Mouse (Mus musculus): ENCODE measurements around the gene Rbsn. TPM values are rescaled to one million over a fixed set of nuclear protein-coding genes. Genes with fewer than 3 reads are reported as not detected.

The Rbsn gene
- total RNA-seq (2021), result 10 to 100 TPM; 18.6 to 19.5 TPM
- polyA plus RNA-seq (2012; rRNA removed), result 6.2 and 6.4 TPM in 2 replicates
- long read RNA-seq, full-length matches to known transcripts, result 11 of 18 reads
- long read RNA-seq, partial matches to known transcripts, result 0 of 18 reads
- long read RNA-seq, other reads (novel, unspliced or antisense), result 7 of 18 reads

DNA sequence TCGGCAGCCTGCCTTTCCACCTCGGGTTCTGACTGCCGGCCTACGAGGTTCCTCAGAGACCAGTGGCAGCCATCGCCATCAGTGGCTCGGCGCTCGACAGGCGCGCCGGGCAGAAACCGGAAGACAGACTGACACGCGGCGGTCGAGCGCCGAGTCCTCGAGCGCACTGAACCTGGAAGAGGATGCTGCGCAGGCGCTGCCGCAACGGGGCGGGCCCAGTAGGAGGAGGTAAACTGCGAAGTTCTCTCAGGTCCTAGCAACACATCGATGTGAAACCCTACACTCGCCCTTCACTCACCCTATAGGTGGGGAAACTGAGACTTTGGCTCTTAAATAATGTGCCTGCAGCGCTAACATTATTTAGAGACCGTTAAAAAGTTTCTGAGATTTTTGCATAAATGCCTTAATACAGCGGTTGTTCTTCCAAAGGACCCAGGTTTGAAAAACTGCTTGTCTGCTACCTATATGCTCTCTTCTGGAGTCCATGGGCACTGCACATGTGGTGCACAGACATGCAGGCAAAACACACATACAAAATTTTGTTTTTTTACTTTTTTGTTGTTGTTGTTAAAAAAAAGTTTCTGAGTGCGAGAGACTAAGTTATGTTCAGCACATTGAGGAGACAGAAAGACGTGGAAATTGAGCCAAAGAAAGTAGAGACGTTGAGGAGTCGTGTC, at the start of gene Rbsn:
Gene Rbsn, minus strand, starts transcription at position 153 of the 677 bp plus-strand sequence.
- peak; percentile 95 for DNase-seq

DNA sequence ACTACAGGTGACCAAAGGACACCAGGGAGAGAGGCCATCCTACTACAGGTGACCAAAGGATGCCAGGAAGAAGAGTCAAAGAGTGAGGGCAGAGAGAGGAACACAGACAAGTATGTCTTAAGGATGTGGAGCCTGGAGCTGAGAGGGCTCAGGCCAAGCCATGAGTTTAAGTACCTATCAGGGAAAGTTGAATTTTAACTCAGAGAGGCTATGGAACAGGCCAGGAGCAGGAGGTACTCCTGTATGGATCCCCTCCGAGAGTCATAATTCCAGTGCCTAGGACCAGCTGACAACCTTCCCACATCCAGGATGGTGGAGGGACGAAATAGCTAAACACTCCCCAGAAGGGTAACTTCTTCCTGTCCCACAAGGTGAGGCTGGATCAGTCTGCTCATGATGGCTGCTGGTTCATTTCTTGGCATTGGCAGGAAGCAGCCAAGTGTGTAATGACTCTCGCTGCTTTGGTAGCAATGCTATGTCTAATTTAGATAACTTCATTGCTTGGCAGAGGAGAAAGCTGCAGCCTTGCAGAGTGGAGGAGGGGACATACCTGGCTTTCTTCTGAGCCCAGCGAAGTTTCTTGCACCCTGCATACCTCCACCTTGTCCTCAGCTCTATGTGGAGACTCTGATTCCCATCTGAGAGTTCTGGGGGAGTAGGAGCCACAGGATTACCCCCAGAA, 46.6 kb upstream of the Rbsn start:
- no peak for DNase-seq

DNA sequence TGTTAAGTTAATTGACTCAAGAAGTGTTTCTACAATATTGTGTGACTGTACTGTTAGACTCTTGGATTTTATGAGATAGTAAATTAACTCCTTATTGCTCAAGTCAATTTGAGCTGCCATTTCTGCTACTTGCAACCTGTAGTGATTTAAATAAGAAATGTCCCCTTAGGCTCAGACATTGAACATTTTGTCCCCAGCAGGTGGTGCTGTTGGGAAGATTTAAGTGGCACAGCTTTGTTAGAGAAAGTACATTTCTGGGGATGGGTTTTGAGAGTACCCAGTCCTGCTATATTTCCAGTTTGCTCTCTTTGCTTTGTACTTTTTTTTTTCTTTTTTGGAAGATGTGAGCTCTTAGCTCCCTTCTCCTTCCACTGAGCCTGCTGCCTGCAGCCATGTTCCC, 40.6 kb upstream of the Rbsn start:
- DNase-seq, result no peak

DNA sequence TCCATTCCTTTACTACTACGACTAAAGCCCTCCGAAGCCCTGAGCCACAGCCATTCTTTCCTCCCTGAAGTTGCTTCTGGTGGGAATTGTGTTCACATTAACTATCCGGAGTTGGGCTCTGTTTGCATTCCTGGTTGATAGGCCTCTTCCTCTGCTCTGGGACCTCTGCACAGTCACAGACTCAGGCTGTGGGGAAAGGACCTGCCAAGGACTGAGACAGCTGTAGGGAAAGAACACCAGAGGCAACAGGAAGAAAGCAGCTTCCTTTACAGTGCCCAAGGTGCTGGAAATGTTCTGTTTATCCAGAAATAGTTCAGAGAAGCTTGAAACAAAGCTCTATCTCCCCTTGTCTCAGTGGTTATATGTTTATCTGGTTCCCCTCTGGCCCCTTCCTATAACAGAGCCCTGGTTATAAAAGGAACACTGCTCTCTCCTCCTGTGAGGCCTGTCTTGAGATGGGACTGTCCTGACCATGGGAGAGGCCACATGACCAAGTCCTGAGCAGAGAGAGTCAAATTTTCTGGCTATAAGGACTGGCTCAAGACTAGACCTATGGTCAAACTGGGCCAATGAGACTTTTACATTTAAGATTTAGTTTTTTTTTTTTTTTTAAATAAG, 38.6 kb upstream of the Rbsn start:
- DNase-seq, result no peak

DNA sequence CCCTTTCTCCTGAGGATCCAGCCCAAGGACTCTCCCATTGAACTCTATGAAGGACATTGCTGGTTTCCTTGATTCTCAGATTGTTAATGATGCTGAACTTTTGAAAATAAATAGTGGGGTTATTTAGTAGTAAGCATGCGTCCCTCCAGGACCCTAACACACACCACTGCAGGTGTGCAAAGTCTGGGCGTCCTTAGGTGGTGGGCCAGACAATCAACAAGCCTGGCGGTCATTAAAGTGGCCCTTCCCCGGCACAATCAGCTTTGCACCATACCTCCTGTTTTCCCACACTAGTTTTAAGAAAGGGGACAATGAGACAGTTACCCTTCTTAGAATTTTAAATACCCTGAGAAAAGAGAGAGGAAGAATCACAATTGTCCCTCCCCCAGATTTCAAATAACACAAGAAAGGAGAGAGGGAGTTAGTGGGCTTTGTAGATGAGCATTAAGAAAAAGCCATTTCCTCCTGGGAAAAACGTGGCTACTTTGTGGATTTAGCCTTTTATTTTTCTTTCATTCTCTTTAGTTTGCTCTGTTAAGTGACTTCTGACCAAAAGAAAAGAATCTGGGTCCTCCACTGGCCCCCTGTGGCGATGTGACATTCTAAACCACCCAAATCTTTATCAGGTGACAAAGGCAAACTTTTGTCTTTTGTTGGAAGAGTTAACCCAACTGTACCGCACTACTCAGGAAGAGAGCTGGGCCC, 32.6 kb upstream of the Rbsn start:
- no peak for DNase-seq

DNA sequence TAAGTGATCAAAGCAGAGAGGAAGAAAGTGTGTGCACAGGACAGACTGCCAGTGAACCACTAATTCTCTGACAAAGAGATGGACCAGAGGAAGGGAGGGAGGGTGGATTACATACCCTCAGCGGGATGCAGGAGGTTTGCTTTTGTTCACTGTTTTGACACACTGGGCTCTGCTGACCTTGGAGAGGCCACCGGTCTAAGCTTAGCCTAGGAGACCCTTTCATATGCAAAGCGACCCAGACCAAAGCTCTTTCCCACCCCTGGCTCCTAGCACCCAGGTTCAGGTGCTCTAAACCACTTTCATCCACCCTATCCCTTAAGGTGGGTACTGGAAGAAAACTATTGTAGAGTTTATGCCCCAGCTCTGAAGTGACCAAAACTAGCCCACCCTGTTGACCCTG, 31.6 kb upstream of the Rbsn start:
- DNase-seq, result no peak

DNA sequence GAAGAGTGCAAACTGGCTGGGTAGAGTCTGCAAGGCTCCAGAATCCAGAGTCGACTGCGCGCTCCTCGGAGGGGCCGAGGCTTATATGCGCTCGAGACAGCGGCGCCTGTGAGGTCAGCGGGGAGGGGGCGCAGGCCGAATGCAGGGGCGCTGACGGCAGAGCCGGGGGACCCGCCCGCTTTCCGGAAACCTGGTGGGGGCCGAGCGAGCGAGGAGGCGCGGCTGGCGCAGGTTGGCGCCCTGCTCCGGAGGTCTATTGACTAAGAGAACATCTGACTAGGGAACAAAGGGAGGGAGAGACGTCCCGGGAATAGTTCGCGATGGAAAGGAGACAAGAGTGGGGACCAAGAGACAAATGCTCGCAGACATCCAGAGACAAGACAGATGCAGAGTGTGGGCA, 29.9 kb upstream of the Rbsn start, which contains the start of gene Trh:
Gene Trh, minus strand, starts transcription at position 60 of the 400 bp plus-strand sequence.
- no peak for DNase-seq

DNA sequence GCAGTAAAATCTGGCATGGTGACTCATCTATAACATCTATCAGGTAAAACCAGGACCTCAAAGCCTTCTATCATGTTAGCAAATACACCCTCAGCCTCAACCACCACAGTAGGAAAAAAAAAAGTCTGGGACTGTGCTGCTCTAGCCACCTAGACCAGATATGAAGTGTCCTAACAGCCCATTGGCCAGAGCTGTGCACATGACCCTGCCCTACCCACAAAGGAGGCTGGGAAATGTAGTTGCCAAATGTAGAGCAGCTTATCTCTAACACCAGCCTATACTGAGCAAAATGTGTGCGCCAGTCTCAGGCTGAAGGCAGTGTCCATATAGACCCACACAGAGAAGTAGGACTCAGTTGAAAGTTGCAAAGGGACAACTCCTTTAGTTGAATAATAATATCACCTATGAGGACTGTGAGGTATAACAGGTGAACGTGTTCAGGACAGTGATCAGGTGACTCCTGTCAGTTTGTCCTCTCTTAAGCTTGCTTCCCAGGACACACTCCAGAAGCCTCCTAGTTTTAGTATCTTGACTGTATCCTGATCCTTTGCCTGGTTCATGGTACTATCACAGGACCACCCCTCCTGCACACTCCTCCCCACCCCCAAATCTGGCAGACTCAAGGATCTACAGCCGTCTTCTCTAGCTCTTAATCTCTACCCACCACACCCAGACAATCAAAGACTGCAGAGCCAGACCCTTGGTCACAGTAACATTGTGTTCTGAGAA, 26.6 kb upstream of the Rbsn start:
- DNase-seq, result peak; percentile 64

DNA sequence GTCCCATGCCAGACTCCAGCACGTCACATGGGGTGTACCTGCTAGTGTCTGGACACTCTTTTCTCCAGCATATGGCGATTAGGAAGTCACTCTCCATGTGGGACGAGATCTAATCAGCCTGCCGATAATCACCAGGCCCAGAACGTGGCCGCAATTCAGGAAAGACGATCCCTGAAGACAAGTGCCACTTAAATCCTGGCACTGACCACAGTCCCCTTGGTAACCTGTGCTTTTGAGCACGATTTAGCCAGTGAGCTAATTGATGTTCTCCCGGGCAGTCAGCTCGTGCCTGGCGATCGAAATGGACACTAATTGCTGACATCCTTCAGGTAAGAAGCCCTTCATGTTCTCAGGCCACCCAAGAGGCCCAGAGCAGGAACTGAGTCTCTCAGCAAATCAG, 20.3 kb upstream of the Rbsn start:
- DNase-seq, result no peak

DNA sequence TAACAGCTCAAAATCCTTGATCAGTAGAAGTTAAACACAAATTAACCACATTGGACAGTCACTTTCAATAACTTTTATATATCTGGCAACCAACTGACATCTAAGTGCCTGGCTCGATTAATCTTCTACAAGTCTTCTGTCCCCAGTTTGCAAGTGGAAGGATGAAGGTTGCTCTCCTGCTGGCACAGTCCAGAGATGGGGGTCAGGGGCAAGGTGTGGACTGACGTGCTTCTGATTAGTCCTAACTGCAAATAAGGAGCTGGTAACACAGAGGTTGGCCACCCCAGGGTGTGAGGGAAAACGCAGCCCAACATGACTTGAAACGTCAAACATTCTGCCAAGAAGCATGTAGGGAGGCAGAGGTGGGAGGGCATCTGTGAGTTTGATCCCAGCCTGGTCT, 17.0 kb upstream of the Rbsn start:
- DNase-seq, result no peak

DNA sequence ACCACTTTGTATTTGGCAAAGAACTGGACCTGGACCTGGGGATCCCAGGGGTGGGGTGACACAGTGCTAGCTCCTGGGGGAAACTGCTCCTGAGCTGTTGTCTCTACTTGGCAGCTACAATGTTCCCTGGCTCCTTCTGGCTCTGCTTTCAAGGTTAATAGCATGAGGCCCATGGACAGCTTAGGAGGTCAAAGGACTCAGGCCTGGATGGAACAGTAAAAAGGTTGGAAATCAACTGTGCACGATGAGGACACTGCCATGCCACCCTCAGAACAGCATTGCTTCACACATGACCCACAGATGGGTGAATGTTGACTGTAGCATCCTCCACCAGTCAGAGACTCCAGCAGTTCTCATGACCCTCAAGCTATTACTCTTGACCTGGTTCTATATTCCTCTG, 16.6 kb upstream of the Rbsn start:
- peak; percentile 11 for DNase-seq

DNA sequence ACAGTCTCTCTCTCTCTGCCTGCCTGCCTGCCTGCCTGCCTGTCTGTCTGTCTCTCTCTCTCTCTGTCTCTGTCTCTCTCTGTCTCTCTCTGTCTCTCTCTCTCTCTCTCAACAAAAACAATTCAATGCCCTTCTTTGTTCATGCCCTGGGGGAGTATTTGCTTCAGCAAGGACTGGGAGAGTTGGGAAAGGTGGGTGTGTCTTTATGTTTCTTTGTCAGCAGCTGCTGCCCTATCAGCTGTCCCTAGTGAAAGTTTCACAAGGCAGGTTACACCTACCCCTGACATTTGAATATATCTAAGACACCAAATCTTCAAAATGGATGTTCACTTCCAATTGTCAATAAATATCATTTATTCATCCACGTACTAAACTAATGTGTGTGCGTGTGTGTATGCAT, 14.9 kb upstream of the Rbsn start:
- no peak for DNase-seq

DNA sequence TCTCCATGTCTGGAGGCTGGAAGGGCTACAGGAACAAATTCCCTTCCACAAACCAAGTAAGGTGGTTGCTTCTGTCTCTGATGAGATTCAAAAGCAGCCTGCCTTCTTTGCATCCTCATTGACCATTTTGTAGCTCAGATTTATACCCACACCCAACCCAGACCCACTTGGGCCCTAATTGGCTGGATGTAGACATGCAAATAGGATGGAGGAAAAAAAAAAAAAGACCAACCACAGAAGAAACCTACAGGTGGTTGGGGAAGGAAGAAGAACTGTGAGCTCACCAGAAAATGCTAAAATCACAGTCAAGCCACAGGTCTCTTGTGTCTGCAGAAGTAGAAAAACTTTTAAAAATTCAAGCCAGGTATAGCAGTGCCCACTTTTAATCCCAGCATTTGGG, 14.4 kb upstream of the Rbsn start:
- no peak for DNase-seq

DNA sequence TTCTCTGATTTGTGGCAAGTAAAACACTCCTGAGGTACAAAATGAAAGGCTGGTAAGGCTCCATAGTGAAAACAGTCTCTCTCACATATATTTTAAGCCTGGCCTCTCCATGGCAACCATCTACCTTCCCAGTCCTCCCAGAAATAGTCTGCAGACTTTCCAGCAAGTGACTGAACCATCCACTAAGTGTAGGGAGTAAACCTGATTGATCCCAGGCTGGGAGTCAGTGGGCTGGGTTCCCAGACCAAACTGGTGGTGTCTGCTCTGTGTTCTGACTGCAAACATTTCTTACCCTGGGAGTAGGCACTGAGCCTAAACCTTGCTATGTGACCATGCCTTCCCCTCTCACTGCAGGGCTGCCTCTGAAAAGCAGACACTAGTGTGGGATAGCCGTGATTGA, 10.3 kb upstream of the Rbsn start:
- DNase-seq, result no peak

DNA sequence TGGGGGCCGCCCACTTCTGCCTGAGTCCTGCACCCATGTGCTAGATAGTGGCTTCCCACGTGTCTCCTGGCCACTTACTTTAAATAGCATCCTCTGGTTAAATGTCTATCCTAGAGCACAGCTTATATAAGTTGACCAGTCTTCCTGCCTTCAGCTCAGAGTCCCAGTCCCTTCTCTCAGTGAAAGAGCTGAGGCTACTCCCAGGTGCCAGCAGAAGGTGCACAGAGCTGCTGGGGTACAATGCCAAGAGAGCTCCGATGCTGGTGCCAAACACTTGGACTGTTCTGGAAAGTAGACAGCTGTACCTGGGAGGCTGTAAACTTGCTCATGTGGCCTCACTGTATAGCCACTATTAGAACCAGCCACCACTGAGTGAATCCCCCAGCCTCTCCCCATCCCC, 7.3 kb upstream of the Rbsn start:
- DNase-seq, result no peak

DNA sequence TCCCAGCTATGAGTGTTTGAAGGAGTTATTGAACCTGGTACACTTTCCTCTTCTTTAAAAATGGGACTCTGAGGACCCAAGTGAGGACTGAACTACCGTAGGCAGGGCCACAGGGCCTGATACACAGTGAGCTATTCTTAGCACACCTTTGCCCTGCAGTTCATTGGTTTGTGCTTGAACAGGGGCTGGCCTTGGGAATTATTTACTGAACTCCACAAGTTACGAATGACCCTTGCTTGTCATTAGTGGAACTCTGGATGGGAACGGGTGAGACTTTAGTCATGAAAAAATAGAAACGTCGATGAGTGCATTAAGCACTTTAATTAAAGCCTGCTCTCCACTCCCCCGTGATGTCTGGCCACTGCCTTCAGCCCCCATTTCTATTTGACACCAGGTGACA, 6.9 kb upstream of the Rbsn start:
- DNase-seq, result no peak

DNA sequence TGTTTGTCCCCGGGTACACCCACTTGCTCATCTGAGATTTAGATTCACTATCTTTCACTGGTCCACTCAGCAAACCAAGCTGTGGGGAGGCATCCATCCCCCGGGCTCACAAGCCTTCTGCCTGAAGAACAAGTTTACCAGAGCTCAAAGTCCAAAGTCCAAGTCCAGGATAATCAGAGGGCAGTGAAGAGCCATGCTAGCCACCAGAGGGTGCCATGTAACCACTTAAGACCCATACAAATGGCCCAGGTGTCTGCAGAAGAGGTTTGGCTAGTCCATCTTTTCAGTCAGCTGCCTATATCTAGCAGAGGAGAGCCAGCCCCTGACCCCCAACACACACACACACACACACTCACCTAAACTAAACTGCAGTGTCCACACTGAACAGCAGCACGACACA, 4.7 kb upstream of the Rbsn start:
- peak; percentile 42 for DNase-seq

DNA sequence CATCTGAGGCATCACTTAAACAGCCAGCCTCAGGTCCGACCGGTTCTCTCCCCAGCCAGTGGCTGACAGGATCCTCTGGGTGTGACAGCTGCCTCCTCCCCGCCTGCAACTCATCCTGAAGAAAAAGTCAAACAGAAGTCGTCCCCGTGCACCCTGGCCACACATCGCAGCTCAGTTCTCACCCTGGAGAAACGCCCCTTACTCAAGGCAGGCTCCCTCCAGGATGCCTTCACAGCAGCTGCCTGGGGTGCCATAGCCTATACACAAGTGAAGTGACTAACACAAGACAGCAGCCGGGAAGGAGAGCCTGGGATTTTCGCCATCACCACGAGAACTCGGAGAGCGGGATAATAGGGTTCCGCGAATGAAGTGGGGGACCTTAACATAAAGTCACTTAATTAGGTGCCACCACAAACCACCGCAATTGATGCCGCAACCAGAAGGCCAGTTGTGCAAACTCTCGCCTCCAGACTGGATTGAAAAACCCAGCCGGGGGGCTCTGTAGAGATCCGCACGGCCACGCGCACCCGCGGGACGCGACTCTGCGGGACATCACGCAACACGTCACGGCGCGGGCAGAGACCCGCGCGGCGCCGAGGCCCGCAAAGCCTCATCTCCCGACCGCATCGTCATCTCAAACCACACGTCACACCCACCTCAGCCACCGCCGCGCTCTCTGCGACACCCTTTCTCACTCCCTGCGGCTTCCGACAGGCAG, 511 bp downstream of the Rbsn start:
- DNase-seq, result peak; percentile 22

DNA sequence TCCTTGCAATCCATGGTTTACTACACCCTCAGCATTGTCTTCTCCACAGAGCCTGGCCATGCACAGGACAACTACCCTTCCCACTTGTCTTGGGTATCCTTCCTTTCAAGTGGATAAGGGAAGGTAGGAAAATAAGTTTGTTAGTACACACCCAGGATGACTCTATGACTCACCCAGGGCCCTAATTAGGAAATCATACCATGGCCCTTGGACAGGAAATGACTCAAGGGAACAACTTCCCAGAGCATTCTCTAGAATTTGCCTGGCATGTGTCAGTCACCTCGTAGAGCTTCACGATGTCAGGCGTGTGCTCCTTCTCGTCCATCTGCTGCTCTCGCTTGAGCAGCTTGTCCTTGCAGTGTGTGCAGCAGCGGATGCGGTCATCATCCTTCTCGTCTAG, 15.3 kb downstream of the Rbsn start:
- DNase-seq, result no peak

DNA sequence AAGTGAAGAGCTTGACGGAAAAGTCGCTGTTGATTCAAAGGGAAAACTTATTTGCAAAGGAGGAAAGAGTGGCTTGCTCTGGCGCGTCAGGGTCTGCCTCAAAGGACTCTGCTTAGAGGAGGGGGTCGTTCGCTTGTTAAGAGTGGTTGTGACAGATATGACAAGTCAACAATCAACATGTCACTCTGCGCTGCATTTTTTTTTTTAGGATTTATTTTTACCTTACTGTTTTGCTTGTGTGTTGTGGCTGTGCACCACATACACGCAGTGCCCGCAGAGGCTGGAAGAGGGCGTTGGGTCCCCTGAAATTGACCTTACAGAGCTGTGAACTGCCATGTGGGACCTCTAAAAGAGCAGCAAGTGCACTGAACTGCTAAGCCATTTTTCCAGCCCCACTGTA, 30.5 kb downstream of the Rbsn start:
- DNase-seq, result no peak

DNA sequence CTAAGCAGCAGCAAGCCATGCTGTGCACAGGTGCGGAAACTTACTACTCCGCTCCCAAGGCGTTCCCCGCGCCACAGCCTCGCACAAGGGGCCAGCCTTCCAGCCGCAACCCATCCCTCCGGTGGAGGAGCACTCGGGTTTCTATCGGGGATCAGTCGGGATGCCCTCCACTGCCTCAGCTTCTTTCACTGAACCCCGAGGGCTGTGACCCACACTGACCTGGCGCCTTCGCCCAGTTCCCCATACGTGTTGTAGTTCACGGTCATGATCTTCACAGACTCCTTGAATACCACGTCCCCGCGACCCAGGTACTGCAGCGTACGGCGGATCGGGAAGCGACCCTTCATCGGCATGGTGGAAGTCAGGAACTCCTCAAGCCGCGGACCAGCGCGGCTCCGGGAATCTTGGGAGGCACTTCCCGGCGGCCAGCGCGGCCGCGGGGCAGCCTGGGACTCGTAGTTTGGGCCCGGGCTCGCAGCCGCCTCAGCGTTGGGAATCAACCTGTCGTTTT, 31.0 kb downstream of the Rbsn start, which contains the start of gene Mrps25:
Gene Mrps25, minus strand, starts transcription at position 413 of the 511 bp plus-strand sequence.
- peak; percentile 85 for DNase-seq
